Mouse (Mus musculus) MEL (cell line): ENCODE measurements at regions not wholly inside any gene's neighbourhood (a gene's known extent, or its start where the extent isn't known, plus 50 kb on each side); places are given as distances from the start of the nearest gene placed in this dataset.

Experiments
- DNase-seq: peaks from one replicate; pipeline ENCODE4 v3.0.0; 2011; ENCODE audit warnings: low read depth, low spot score
- H3K27ac ChIP-seq: 2 replicates; pipeline ENCODE4 v1.5.1; 2012; ENCODE audit warnings: low read depth, mild to moderate bottlenecking, control low read depth, low read length, moderate library complexity; ENCODE audit not compliant: control insufficient read depth
- H3K27me3 ChIP-seq, 2 experiments: fragments of 150-350 bp in 1 of 2; sonication (generic) in 1 of 2; 2 replicates each; pipeline ENCODE4 v1.6.1; 2012; ENCODE audit warnings: low read length in 2 of 2, mild to moderate bottlenecking in 2 of 2, improper control_type of control experiment in 1 of 2, moderate library complexity in 1 of 2; ENCODE audit not compliant: insufficient read depth in 2 of 2, control insufficient read depth in 1 of 2
- H3K36me3 ChIP-seq, 2 experiments: 2 replicates each; pipeline ENCODE4 v1.6.1; 2012 to 2014; ENCODE audit warnings: low read length in 2 of 2, improper control_type of control experiment in 1 of 2, inconsistent platforms in 1 of 2, mild to moderate bottlenecking in 1 of 2; ENCODE audit not compliant: insufficient read depth in 2 of 2, control insufficient read depth in 1 of 2
- H3K4me1 ChIP-seq, 2 experiments: fragments of 150-350 bp in 1 of 2; sonication (generic) in 1 of 2; 2 replicates each; pipeline ENCODE4 v1.6.1; 2012; ENCODE audit warnings: low read length in 2 of 2, improper control_type of control experiment in 1 of 2, mild to moderate bottlenecking in 1 of 2; ENCODE audit not compliant: insufficient read depth in 2 of 2, control insufficient read depth in 1 of 2
- H3K4me3 ChIP-seq, 2 experiments: fragments of 150-350 bp in 1 of 2; sonication (generic) in 1 of 2; 2 replicates each; pipeline ENCODE4 v1.5.1; 2012; ENCODE audit warnings: low read depth in 2 of 2, low read length in 2 of 2, mild to moderate bottlenecking in 2 of 2, moderate library complexity in 2 of 2, control low read depth in 1 of 2, improper control_type of control experiment in 1 of 2; ENCODE audit not compliant: control insufficient read depth in 1 of 2, insufficient read depth in 1 of 2
- H3K79me2 ChIP-seq: 2 replicates; pipeline ENCODE4 v1.6.1; 2012; ENCODE audit warnings: mild to moderate bottlenecking, low read length, moderate library complexity; ENCODE audit not compliant: control insufficient read depth, poor library complexity, insufficient read depth
- H3K9ac ChIP-seq: 2 replicates; pipeline ENCODE4 v1.6.1; 2012; ENCODE audit warnings: low read depth, mild to moderate bottlenecking, control low read depth, low read length, moderate library complexity; ENCODE audit not compliant: control insufficient read depth, poor library complexity, severe bottlenecking
- H3K9me3 ChIP-seq: fragments of 150-350 bp; sonication (generic); replicated peaks from 2 replicates; pipeline ENCODE4 v1.6.1; 2012; ENCODE audit warnings: mild to moderate bottlenecking, low read length, improper control_type of control experiment, moderate library complexity; ENCODE audit not compliant: insufficient read depth
- BHLHE40 ChIP-seq: IDR thresholded peaks from 2 replicates; pipeline ENCODE4 v1.6.1; 2012; ENCODE audit warnings: low read depth, mild to moderate bottlenecking, inconsistent platforms, low read length, improper control_type of control experiment, borderline replicate concordance
- CHD2 ChIP-seq: IDR thresholded peaks from 2 replicates; pipeline ENCODE4 v1.6.1; 2011; ENCODE audit warnings: low read length, improper control_type of control experiment
- CTCF ChIP-seq, 3 experiments: IDR thresholded peaks in 2 of 3; conservative IDR thresholded peaks in 1 of 3; 2 replicates each; pipeline ENCODE4 v1.5.1; 2011 to 2012; ENCODE audit warnings: low read length in 3 of 3, low read depth in 2 of 3, mild to moderate bottlenecking in 2 of 3, improper control_type of control experiment in 1 of 3, inconsistent platforms in 1 of 3, mixed read lengths in 1 of 3, moderate library complexity in 1 of 3; ENCODE audit not compliant: control insufficient read depth in 1 of 3, insufficient read depth in 1 of 3, poor library complexity in 1 of 3, severe bottlenecking in 1 of 3
- E2F4 ChIP-seq: IDR thresholded peaks from 2 replicates; pipeline ENCODE4 v1.6.1; 2011; ENCODE audit warnings: low read depth, low read length, improper control_type of control experiment, borderline replicate concordance
- EP300 ChIP-seq, 2 experiments: IDR thresholded peaks; 2 replicates each; pipeline ENCODE4 v1.6.1; 2011; ENCODE audit warnings: improper control_type of control experiment in 2 of 2, low read length in 2 of 2, low read depth in 1 of 2, mild to moderate bottlenecking in 1 of 2
- ETS1 ChIP-seq: IDR thresholded peaks from 2 replicates; pipeline ENCODE4 v1.6.1; 2012; ENCODE audit warnings: low read depth, mild to moderate bottlenecking, inconsistent platforms, low read length, improper control_type of control experiment, moderate library complexity
- GATA1 ChIP-seq: IDR thresholded peaks from 2 replicates; pipeline ENCODE4 v1.6.1; 2011; ENCODE audit warnings: low read depth, low read length, improper control_type of control experiment
- HCFC1 ChIP-seq: IDR thresholded peaks from 2 replicates; pipeline ENCODE4 v1.6.1; 2012; ENCODE audit warnings: low read depth, mild to moderate bottlenecking, inconsistent platforms, low read length, improper control_type of control experiment, moderate library complexity
- MAFK ChIP-seq: IDR thresholded peaks from 2 replicates; pipeline ENCODE4 v1.6.1; 2011; ENCODE audit warnings: low read depth, mild to moderate bottlenecking, low read length, improper control_type of control experiment, borderline replicate concordance
- MAZ ChIP-seq: IDR thresholded peaks from 2 replicates; pipeline ENCODE4 v1.6.1; 2012; ENCODE audit warnings: low read depth, mild to moderate bottlenecking, inconsistent platforms, low read length, improper control_type of control experiment
- MEF2A ChIP-seq: IDR thresholded peaks from 2 replicates; pipeline ENCODE4 v1.6.1; 2014; ENCODE audit warnings: low read depth, mild to moderate bottlenecking, inconsistent platforms, low read length, improper control_type of control experiment; ENCODE audit not compliant: poor library complexity, insufficient replicate concordance, severe bottlenecking; ENCODE audit errors: extremely low read depth
- MYB ChIP-seq: IDR thresholded peaks from 2 replicates; pipeline ENCODE4 v1.6.1; 2011; ENCODE audit warnings: mild to moderate bottlenecking, low read depth, low read length, improper control_type of control experiment
- NRF1 ChIP-seq: IDR thresholded peaks from 2 replicates; pipeline ENCODE4 v1.6.1; 2014; ENCODE audit warnings: low read depth, mild to moderate bottlenecking, inconsistent platforms, low read length, improper control_type of control experiment, moderate library complexity; ENCODE audit not compliant: poor library complexity, insufficient read depth, severe bottlenecking
- POLR2A ChIP-seq, 2 experiments: IDR thresholded peaks; 2 replicates each; pipeline ENCODE4 v1.6.1; 2011 to 2012; ENCODE audit warnings: low read length in 2 of 2, mild to moderate bottlenecking in 2 of 2, control low read depth in 1 of 2, improper control_type of control experiment in 1 of 2, low read depth in 1 of 2, moderate library complexity in 1 of 2; ENCODE audit not compliant: control insufficient read depth in 1 of 2, insufficient read depth in 1 of 2, poor library complexity in 1 of 2
- RAD21 ChIP-seq: IDR thresholded peaks from 2 replicates; pipeline ENCODE4 v1.6.1; 2011; ENCODE audit warnings: mild to moderate bottlenecking, low read depth, low read length, improper control_type of control experiment
- SIN3A ChIP-seq: IDR thresholded peaks from 2 replicates; pipeline ENCODE4 v1.6.1; 2012; ENCODE audit warnings: low read length, improper control_type of control experiment, inconsistent platforms
- SMC3 ChIP-seq: IDR thresholded peaks from 2 replicates; pipeline ENCODE4 v1.6.1; 2011; ENCODE audit warnings: low read depth, low read length, improper control_type of control experiment
- TAL1 ChIP-seq: IDR thresholded peaks from 2 replicates; pipeline ENCODE4 v1.6.1; 2012; ENCODE audit warnings: mild to moderate bottlenecking, inconsistent platforms, low read length, moderate library complexity, mixed read lengths
- TBP ChIP-seq: IDR thresholded peaks from 2 replicates; pipeline ENCODE4 v1.8.0; 2011; ENCODE audit warnings: low read depth, low read length, improper control_type of control experiment
- TCF12 ChIP-seq: IDR thresholded peaks from 2 replicates; pipeline ENCODE4 v1.6.1; 2014; ENCODE audit warnings: low read depth, mild to moderate bottlenecking, inconsistent platforms, low read length, improper control_type of control experiment, moderate library complexity
- UBTF ChIP-seq: IDR thresholded peaks from 2 replicates; pipeline ENCODE4 v1.6.1; 2012; ENCODE audit warnings: low read depth, mild to moderate bottlenecking, inconsistent platforms, low read length, improper control_type of control experiment, moderate library complexity, borderline replicate concordance; ENCODE audit not compliant: insufficient read depth
- USF2 ChIP-seq, 2 experiments: IDR thresholded peaks; 2 replicates each; pipeline ENCODE4 v1.6.1; 2011 to 2012; ENCODE audit warnings: improper control_type of control experiment in 2 of 2, low read length in 2 of 2, borderline replicate concordance in 1 of 2, inconsistent platforms in 1 of 2, low read depth in 1 of 2, mild to moderate bottlenecking in 1 of 2; ENCODE audit not compliant: insufficient read depth in 1 of 2
- ZC3H11A ChIP-seq: IDR thresholded peaks from 2 replicates; pipeline ENCODE4 v1.6.1; 2012; ENCODE audit warnings: low read depth, mild to moderate bottlenecking, inconsistent platforms, low read length, improper control_type of control experiment
- ZKSCAN1 ChIP-seq: IDR thresholded peaks from 2 replicates; pipeline ENCODE4 v1.6.1; 2012; ENCODE audit warnings: low read depth, mild to moderate bottlenecking, inconsistent platforms, low read length, improper control_type of control experiment, moderate library complexity
- ZMIZ1 ChIP-seq: IDR thresholded peaks from 2 replicates; pipeline ENCODE4 v1.6.1; 2012; ENCODE audit warnings: low read depth, mild to moderate bottlenecking, inconsistent platforms, low read length, improper control_type of control experiment, moderate library complexity
- ZNF384 ChIP-seq: IDR thresholded peaks from 2 replicates; pipeline ENCODE4 v1.6.1; 2012; ENCODE audit warnings: low read depth, mild to moderate bottlenecking, inconsistent platforms, low read length, improper control_type of control experiment

- no peaks in the 10 kb centered on the region for H3K27me3 ChIP-seq
- no peaks in the 10 kb centered on the region for H3K36me3 ChIP-seq
- no peaks in the 10 kb centered on the region for H3K9me3 ChIP-seq
- no peak overlapping the region for H3K27ac ChIP-seq
- H3K4me1 ChIP-seq: no peaks in the 10 kb centered on the region
- no peak for DNase-seq
- TF ChIP-seq SMC3: no peak
- no peak for TF ChIP-seq SIN3A
- no peak for TF ChIP-seq CHD2
- no peak for TF ChIP-seq TBP
- no peak for TF ChIP-seq ZKSCAN1
- no peak for TF ChIP-seq POLR2A (IDR thresholded peaks at IDR 0.05; ENCODE audit: control insufficient read depth in 1 of 2, insufficient read depth in 1 of 2, low read depth in 1 of 2, low read length in 2 of 2, poor library complexity in 1 of 2)
- TF ChIP-seq MEF2A: no peak
- no peak for TF ChIP-seq ZMIZ1
- no peak for TF ChIP-seq ZNF384
- TF ChIP-seq EP300 (IDR thresholded peaks at IDR 0.05; ENCODE audit: low read depth in 1 of 2, low read length in 2 of 2): no peak
- no peak for TF ChIP-seq E2F4
- no peak for TF ChIP-seq USF2 (IDR thresholded peaks at IDR 0.05; ENCODE audit: borderline replicate concordance in 1 of 2, insufficient read depth in 1 of 2, low read depth in 1 of 2, low read length in 2 of 2)
- TF ChIP-seq CTCF (IDR thresholded peaks at IDR 0.05 in 2 of 3, conservative IDR thresholded peaks at IDR 0.05 in 1 of 3; ENCODE audit: control insufficient read depth in 1 of 3, insufficient read depth in 1 of 3, low read depth in 2 of 3, low read length in 3 of 3, poor library complexity in 1 of 3, severe bottlenecking in 1 of 3): no peak
- TF ChIP-seq RAD21: no peak
- TF ChIP-seq ZC3H11A: no peak
- TF ChIP-seq MAZ: no peak
- no peak for TF ChIP-seq BHLHE40
- no peaks in the 10 kb centered on the region for H3K79me2 ChIP-seq
- H3K9ac ChIP-seq: no peak overlapping the region
- no peak overlapping the region for H3K4me3 ChIP-seq
Observed at GRCm38 (mm10) chr2:135525779-135526178, 133.0 kb upstream of the Plcb4 start.

- H3K4me1 ChIP-seq: no peaks in the 10 kb centered on the region
- H3K27me3 ChIP-seq: no peaks in the 10 kb centered on the region
- no peak overlapping the region for H3K4me3 ChIP-seq
- no peak overlapping the region for H3K9ac ChIP-seq
- no peaks in the 10 kb centered on the region for H3K36me3 ChIP-seq
- TF ChIP-seq POLR2A (IDR thresholded peaks at IDR 0.05; ENCODE audit: control insufficient read depth in 1 of 2, insufficient read depth in 1 of 2, low read depth in 1 of 2, low read length in 2 of 2, poor library complexity in 1 of 2) (no peak), ETS1 (no peak), TCF12 (no peak), UBTF (no peak), MYB (no peak), GATA1 (no peak), SIN3A (no peak), E2F4 (no peak), ZMIZ1 (no peak), NRF1 (no peak), CTCF (IDR thresholded peaks at IDR 0.05 in 2 of 3, conservative IDR thresholded peaks at IDR 0.05 in 1 of 3; ENCODE audit: control insufficient read depth in 1 of 3, insufficient read depth in 1 of 3, low read depth in 2 of 3, low read length in 3 of 3, poor library complexity in 1 of 3, severe bottlenecking in 1 of 3) (no peak), MAFK (no peak), HCFC1 (no peak), USF2 (IDR thresholded peaks at IDR 0.05; ENCODE audit: borderline replicate concordance in 1 of 2, insufficient read depth in 1 of 2, low read depth in 1 of 2, low read length in 2 of 2) (no peak), TAL1 (no peak), TBP (no peak), SMC3 (no peak), RAD21 (no peak)
- DNase-seq: no peak
- no peaks in the 10 kb centered on the region for H3K9me3 ChIP-seq
- H3K27ac ChIP-seq: no peak overlapping the region
- H3K79me2 ChIP-seq: no peaks in the 10 kb centered on the region
Observed at GRCm38 (mm10) chr2:135529619-135530018, 129.2 kb upstream of the Plcb4 start.
